Mouse (Mus musculus) lung, postnatal 10 days (tissue): ENCODE data around the gene Nat10.
A peak's percentile ranks its signal among the peaks of the same experiment; 100 is the strongest.

Experiments
- DNase-seq: peaks from one replicate; pipeline ENCODE4 v3.0.0; 2021

Gene Nat10

GRCm38 (mm10) chr2:103743988-103744387 lies 17.1 kb downstream of the Nat10 start:
- peak; percentile 76 for DNase-seq

- peak; percentile 5 for DNase-seq
Measured at GRCm38 (mm10) chr2:103743536-103743935, 17.5 kb downstream of the Nat10 start.

- no peak for DNase-seq
Measured at GRCm38 (mm10) chr2:103742821-103743220, 18.2 kb downstream of the Nat10 start.

GRCm38 (mm10) chr2:103731423-103731822 lies 29.6 kb downstream of the Nat10 start:
- no peak for DNase-seq

GRCm38 (mm10) chr2:103730999-103731398 lies 30.1 kb downstream of the Nat10 start:
- no peak for DNase-seq

GRCm38 (mm10) chr2:103728027-103728540 lies 33.0 kb downstream of the Nat10 start:
- peak; percentile 55 for DNase-seq

- peak; percentile 23 for DNase-seq
Measured at GRCm38 (mm10) chr2:103724521-103724920, 36.5 kb downstream of the Nat10 start.

GRCm38 (mm10) chr2:103719292-103719646 lies 41.8 kb downstream of the Nat10 start:
- DNase-seq = no peak

GRCm38 (mm10) chr2:103718594-103719291 lies 42.3 kb downstream of the Nat10 start:
- peak; percentile 83 for DNase-seq

DNA sequence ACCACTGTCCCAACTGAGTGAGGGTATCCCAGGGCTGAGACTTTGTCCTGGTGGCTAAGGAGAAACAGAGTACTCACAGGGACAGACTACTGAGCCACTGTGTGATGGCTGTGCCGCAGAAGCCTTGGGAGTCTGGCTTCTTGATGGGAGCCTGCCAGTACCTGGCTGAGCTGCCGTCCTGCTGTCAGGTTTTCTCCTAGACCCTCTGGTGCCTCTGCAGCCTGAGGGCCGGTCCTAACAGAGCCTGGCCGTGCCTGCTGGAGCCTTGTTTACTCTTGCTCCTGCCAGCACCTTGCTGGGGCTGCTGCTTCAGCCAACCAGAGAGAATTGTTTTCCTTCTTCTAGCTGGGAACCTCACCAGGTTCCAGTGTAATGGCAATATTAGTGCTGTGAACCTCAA lies 46.7 kb downstream of the Nat10 start:
- DNase-seq = no peak

- DNase-seq = no peak
Measured at GRCm38 (mm10) chr2:103713831-103714230, 47.2 kb downstream of the Nat10 start.

DNA sequence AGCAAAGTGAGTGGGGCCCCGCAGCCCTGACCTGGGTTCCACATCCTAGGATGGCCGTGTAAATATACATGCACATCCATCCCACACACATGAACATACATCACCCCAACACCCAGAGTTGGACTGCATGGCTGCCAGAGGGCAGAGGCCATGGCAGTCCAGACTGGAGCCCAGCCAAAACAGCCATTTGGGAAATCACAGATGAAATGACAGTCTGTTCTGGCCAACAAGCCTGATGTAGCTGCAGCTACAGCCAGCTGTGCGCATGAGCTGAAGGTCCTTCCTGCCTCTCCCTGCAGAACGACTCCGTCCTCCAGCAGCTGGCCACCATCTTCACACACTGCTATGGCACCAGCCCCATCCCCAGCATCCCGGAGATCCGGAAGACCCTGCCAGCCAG lies 50.2 kb downstream of the Nat10 start:
- peak; percentile 83 for DNase-seq

DNA sequence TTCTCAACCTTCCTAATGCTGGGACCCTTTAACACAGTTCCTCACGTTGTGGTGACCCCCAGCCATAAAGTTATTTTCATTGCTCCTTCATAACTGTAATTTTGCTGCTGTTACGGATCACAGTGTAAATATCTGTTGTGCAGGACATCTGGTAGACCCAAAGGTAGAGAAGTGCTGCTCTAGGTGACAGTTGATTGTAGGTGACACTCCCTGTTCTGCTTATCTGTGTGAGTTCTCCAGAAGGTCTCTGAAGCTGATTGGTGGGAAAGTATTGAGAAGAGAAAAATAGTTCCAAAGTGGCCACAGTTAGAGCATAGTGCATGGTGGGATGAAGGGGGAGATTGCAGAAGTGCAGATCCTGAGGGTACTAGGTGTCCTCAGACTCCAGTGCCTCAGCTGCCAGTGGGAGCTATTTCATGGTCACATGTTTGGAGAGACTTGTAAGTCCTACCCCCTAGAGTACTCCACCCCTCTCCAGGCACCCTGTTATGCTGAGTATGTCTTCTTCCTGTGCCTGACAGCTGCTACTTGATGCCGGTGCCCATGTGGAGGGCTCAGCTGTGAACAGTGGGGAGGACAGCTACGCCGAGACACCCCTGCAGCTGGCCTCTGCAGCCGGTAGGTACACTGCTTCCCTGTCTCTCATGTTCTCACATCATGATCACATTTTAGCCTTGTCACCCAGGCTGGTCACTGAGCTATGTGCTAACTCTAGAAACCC lies 53.9 kb downstream of the Nat10 start:
- peak; percentile 19 for DNase-seq

GRCm38 (mm10) chr2:103706226-103706625 lies 54.8 kb downstream of the Nat10 start:
- DNase-seq = peak; percentile 70

- no peak for DNase-seq
Measured at GRCm38 (mm10) chr2:103705826-103706225, 55.2 kb downstream of the Nat10 start.

GRCm38 (mm10) chr2:103703865-103704264 lies 57.2 kb downstream of the Nat10 start:
- DNase-seq = no peak

DNA sequence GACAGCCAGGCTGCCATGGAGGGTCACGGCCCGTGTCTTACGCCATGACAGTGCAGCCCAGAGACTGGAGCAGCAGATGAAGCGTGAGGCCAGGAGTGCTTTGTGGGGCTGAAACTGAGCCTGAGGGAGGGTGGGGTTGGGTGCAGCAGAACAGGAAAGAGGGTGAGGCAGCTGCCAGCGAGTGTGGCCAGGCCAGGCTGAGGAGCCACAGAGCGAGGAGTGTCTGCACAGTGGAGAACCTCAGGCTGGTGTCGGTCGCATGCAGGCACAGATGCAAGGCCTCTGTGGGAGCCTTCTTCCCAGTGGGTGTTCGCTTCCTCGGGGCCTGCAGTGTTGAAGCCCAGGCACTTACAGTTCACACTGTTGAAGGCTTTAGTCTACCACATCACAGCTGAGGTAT lies 57.7 kb downstream of the Nat10 start:
- DNase-seq = no peak

- no peak for DNase-seq
Measured at GRCm38 (mm10) chr2:103700514-103700913, 60.6 kb downstream of the Nat10 start.

GRCm38 (mm10) chr2:103696177-103696576 lies 64.9 kb downstream of the Nat10 start:
- peak; percentile 77 for DNase-seq

DNA sequence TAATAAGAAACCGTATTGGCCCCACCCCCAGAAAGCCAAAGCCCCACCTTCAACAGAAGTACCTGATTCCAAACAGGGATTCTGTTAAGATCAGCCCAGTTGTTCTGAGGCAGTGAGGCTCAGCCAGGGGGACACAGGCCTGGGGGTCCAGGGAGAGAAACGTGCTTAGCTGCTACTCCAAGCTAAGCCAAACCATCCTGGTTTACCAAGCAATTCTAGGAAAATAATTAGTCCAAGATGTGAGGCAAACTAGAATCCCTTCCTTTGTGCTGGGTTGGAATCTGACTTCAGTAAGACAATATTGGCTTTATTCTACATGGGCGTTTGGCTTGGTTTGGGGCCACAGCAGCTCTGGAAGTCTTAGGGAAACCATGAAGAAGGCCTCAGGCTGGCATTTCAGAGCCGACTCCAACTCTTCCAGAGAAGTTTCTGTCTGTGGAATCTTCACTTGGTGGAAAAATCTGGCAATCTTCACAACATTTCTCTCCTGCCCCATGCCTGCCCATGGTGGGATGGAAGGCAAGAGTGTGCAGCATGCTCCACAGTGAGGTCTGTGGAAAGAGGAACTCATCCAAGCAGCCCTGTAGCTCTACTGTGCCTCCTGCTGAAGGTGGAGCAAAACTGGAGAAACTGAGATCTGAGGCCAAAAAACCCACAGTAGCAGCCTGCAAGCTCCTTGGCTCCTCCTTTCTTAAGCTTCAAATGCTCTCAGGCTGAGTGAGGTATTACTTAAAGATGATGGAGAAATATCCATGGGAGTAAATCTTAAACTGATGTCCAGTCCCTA lies 66.1 kb downstream of the Nat10 start:
- no peak for DNase-seq

GRCm38 (mm10) chr2:103692810-103693209 lies 68.3 kb downstream of the Nat10 start:
- DNase-seq = no peak

DNA sequence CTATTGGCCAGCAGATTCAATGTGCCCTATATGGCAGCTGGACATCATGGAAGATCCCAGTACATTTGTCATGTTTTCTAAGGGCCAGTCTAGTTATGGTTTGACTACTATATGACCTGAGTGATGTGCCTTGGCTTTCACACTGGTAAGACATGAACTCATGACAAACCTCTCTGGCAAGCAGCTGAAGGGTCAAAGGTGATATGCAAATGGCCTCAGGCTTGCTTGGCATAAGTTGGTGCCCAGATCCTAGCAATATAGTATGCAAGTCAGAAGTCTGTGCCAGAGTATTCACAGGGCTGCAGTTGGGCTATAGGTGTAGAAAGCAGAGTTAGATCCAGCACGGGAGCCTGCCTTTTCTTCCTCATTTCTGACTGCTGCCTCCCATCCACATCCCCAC lies 69.8 kb downstream of the Nat10 start:
- no peak for DNase-seq

GRCm38 (mm10) chr2:103690828-103691227 lies 70.2 kb downstream of the Nat10 start:
- DNase-seq = no peak

- peak; percentile 70 for DNase-seq
Measured at GRCm38 (mm10) chr2:103690425-103690824, 70.6 kb downstream of the Nat10 start.
